Mouse (Mus musculus) megakaryocyte, adult 5-6 weeks (primary cell): Measurements from ENCODE around the gene Zfp384. TPM values are rescaled to one million over a fixed set of nuclear protein-coding genes. Genes with fewer than 3 reads are reported as not detected.

Experiments
- ATAC-seq: 2 replicates; pipeline ENCODE4 v1.8.0; 2016; ENCODE audit warnings: mild to moderate bottlenecking, inconsistent platforms; ENCODE audit not compliant: poor library complexity, severe bottlenecking
- total RNA-seq, 2 experiments: library from RNA; stranded (forward) in 1 of 2; stranded (reverse) in 1 of 2; fragments of 153-499, 151-499 nt in 1 of 2; fragments of 221-1000, 200-1000 nt in 1 of 2; gene quantifications; 2 replicates each; pipeline versions ENCODE4 v1.2.3 to v1.2.4; 2015 to 2017

Gene Zfp384
- total RNA-seq (2015) (67.0 and 70.0 TPM in 2 replicates), total RNA-seq (2017) (34.1 and 36.0 TPM in 2 replicates)

DNA sequence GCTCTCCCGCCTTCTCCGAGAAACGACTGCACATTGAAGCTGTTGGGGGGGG lies at the start of gene Zfp384:
Gene Zfp384, plus strand, starts transcription at position 17 of the 52 bp plus-strand sequence.
- no peak for ATAC-seq

DNA sequence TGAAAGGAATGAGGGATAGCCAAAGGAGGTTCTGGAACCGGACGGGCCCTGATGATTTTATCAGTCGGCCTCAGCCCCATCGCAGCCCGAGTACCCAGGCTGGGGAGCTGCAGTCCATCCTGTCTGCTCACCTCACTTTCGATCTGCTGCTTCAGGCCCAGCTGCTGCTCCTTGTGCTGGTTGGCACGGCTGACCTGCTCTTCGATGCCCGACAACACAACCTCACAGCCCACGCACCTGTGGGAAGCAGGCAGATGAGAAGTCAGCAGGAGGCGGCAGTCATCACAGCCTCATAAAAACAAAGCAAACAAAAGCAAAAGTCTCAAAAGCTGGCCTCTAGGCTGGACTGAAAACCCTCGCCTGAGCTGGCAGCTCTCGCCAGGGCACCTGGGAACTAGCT lies 49.0 kb upstream of the Zfp384 start:
- no peak for ATAC-seq

DNA sequence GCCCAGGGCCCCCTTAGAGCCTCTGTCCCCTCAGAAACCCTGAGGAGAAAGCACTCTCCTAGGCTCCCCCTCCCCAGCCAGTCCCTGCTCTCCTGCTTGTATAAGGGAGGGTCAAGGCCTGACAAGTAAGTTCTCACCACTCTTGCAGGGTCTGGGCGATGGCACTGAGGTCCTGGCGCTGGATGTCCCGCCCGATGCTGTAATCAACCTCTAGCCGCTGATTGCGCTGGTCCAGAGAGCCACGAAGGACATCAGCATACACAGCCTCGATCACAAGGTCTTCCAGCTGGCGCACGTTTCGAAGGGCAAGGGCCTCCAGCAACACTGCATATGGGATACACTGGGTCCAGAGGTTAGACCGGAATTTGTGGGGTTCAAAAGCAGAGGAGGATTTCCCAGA lies 47.9 kb upstream of the Zfp384 start:
- no peak for ATAC-seq

DNA sequence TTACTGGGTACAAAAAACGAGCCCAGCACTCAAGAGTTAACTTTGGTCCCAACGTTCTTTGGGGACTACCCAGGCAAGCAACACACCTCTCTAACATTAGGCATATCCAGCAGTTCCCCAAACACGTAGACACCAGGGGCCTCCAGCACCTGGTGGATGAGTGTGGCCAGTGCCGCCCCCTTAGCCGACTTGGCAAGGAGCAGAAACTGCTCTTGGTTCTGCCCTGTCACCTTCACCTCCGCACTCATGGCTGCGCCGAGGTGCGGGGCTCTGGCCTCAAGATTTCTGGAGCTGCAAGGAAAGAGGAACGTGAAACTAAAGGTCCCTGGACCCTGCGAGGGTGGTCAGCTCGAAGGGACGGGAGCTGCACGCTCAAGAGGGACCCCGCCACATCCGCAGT lies 44.3 kb upstream of the Zfp384 start:
- peak; percentile 3; the same call in 1 of the 2 replicates for ATAC-seq

GRCm38 (mm10) chr6:124965088-124965719 lies 43.7 kb upstream of the Zfp384 start, which contains the start of gene Cops7a:
Cops7a (minus strand) TSS chr6:124965538.
- peak; percentile 94 for ATAC-seq

DNA sequence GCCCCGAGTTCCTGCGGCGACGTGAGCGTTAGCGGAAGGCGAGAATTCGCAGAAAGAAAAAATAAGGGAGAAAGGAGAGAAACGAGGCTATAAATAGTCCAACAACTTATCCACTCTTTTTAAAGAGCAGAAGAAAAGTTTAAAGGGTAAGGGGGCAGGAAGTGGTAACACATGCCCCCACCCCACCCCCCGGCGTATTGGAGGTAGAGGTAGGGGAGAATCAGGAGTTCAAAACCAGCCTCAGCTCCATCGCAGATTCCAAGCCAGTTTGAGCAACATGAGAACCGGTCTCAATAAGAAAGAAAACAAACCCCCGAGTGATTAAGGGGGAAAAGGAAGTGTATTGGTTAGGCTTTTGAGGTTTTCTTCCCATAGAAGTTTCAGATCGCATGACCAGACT lies 43.2 kb upstream of the Zfp384 start:
- no peak for ATAC-seq

DNA sequence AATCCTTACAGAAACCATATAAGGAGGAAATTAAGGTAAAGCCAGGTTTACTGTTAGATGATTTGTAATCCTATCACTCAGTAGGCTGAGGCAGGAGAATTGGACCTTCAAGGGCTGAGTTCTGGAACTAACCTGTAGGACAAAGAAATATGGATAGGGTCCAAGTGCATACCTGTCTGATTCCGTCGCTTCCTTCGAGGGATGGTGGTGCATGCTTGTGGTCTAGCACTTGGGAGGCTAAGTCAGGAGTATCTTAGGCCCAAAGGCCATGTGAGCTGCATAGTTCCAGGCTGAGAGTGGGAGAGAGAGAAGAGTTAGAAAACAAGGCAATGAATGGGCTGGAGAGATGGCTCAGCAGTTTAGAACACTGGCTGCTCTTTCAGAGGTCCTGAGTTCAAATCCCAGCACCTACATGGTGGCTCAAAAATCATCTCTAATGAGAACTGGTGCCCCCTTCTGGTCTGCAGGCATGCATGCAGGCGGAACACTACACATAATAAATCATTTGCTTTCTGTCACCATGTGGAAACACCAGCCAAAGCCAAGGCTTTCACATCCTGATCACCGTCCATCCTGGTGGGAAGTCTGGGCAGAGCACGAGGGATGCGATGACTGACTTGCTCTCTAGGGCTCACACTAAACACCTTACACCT lies 42.4 kb upstream of the Zfp384 start:
- no peak for ATAC-seq

DNA sequence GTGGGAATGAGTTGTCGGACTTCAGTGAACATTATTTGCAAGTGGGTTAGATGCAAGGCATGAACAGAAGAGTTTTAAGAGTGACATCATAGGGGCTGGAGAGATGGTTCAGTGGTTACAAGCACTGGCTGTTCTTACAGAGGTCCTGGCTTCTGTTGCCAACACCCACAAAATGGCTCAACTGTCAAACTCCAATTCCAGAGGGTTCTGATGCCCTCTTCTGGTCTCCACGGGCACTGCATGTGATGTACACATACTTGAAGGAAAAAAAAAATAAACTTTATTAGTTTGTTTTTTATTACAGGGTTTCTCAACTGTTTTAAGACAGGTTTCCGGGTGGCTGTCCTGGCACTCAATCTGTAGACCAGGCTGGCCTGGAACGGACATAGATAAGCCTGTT lies 41.2 kb upstream of the Zfp384 start:
- no peak for ATAC-seq

DNA sequence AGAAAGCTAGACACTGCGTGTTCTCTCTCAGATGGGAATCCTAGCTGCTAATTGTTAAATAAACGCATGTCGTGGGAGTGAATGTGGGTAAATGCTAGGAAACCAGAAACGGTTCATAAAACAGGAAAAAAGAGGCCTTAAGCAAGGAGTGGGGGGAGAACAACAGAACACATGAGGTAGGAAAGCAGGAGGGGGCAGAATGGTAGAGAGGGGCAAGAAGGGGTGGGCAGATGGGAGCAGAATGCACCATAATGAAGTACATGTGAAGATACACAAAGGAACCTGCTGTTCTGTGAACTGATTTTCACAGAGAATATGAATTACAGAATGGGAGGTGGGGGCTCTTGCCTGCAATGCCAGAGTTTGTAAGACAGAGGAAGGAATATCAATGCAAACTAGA lies 16.7 kb upstream of the Zfp384 start:
- no peak for ATAC-seq

GRCm38 (mm10) chr6:124993365-124993764 lies 15.6 kb upstream of the Zfp384 start:
- ATAC-seq, result no peak

GRCm38 (mm10) chr6:124993876-124994275 lies 15.1 kb upstream of the Zfp384 start:
- ATAC-seq, result no peak

- no peak for ATAC-seq
Observed at GRCm38 (mm10) chr6:124995246-124995645, 13.7 kb upstream of the Zfp384 start.

DNA sequence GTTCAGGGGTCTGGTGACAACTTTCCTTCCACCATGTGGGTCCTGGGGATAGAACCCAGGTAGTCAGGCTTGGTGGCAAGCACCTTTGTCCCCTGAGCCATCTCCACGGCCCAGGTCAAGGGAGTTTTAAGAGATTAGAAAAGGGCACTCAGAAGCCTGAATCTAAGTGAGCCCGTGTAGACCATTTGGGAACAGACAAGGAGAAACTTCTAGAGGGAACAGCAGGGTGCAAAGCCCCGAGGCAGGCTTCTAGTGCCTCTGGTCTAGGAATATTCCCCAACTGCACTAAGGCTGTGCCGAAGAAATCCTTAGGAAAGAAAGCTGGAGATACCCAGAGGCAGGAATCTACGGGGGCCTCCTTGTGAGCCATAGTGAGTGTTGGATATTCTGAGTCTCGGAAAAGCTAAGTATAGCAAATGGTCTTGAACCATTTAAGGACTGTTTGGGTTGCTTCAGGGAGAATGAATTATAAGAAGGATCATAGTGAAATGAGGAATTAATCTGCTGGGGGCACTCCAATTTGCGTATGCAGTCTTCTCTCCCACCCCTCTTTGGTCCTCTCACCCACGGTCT lies 13.0 kb upstream of the Zfp384 start:
- ATAC-seq, result no peak

DNA sequence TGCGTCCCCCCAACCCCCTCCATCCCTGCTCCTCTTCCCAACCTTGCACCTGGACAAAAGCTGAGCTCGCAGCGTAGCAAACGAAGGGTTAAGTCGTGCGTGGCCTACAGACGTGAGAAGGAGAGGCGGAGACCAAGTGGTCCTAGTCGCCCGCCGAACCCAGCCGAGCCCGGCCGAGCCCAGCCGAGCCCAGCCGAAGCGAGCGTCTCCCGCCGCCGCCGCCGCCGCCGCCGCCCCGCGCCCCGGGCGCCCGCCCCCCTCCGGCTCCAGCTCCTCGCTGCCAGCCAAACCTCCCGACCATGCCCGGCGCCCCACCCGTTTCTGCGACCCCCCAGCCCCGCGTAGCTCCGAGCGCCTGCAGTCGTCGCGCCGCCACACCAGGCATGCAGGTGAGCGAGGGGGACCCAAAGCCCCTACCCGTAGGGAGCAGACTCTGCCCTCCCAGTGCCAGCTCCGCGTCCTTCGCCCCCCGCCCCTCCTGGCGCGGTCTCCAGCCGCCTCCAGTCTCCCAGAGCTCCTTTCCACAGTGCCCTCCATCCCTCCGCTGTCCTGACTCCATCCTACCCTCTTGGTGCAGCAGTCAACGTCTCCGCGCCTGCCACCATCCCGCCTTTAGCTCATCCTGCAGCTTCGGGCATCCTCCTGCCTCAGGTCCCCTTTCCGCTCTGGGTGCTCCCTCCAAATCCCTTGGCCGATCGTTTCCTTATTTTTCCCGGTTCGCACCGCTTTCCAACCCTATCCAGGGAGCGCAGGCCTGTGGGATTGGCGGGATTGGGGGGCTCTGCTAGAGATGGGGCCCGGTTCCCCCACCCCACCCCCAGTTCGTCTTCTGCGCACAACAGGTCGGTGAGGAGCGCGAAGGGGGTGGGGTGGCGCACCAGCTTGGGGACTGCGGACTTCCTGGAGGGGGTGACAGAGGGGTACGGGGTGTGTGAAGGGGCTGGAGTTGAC lies 12.1 kb upstream of the Zfp384 start, which contains the start of gene Pianp:
Gene Pianp, plus strand, starts transcription at position 144 of the 951 bp plus-strand sequence.
- peak; percentile 83 for ATAC-seq

- no peak for ATAC-seq
Observed at GRCm38 (mm10) chr6:124998066-124998465, 10.9 kb upstream of the Zfp384 start.

DNA sequence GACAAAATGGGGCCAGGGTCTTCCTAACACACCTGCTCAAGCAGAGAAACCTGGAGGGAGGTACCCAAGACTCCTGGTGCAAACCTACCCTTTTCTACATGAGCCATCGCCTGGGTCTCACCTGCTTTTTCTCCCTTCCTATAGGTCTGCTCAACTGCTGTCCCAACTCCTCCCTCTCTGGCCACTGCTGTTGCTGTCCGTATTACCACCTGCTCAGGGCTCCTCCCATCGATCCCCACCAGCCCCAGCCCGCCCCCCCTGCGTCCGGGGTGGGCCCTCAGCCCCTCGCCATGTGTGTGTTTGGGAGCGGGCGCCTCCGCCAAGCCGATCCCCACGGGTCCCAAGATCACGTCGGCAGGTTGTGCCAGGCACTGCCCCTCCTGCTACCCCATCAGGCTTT lies 9.9 kb upstream of the Zfp384 start:
- no peak for ATAC-seq

DNA sequence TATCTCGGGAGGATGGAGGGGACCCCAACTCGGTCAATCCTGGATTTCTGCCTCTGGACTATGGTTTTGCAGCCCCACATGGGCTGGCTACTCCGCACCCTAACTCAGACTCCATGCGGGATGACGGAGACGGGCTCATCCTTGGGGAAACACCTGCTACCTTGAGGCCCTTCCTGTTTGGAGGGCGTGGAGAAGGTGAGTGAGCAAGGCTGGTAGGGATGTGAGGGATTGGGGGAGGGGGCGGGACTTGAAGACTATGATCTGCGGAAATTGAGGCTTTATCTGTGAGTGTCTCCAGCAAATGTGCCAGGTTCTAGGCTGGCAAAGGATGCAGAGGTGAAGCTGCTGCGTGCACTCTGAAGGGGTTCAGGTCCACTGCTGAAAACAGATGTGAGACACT lies 9.4 kb upstream of the Zfp384 start:
- ATAC-seq, result no peak

GRCm38 (mm10) chr6:125003706-125004105 lies 5.2 kb upstream of the Zfp384 start:
- no peak for ATAC-seq

DNA sequence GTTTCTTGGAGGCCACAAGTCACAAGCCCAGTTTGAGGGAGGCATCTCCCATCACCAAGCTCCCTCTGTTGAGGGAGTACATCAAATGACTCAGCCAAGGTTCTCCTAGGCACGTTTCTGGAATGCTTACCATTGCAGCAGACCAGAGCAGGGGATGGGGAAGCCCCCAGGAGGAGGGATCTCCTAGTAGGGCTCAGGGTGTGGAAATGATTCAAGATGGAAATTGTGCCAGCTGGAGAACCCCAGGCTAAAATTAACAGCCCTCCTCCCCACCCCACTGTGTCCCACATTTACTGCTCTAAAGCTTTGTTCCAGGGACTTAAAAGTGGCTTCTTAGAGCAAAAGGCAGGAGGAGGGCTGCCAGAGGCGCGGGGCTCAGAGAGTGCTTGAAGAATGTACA lies 3.9 kb upstream of the Zfp384 start:
- ATAC-seq, result no peak

- no peak for ATAC-seq
Observed at GRCm38 (mm10) chr6:125008060-125008459, 885 bp upstream of the Zfp384 start.

GRCm38 (mm10) chr6:125008586-125009128 lies 288 bp upstream of the Zfp384 start:
- ATAC-seq, result peak; percentile 94
